Mouse (Mus musculus): ENCODE measurements at regions not wholly inside any gene's neighbourhood (a gene's known extent, or its start where the extent isn't known, plus 50 kb on each side); places are given as distances from the start of the nearest gene placed in this dataset.

- no peak for DNase-seq
These were observed 217.8 kb downstream of the Rsl24d1 start for GRCm38 (mm10) chr9:73331066-73331465.

DNA sequence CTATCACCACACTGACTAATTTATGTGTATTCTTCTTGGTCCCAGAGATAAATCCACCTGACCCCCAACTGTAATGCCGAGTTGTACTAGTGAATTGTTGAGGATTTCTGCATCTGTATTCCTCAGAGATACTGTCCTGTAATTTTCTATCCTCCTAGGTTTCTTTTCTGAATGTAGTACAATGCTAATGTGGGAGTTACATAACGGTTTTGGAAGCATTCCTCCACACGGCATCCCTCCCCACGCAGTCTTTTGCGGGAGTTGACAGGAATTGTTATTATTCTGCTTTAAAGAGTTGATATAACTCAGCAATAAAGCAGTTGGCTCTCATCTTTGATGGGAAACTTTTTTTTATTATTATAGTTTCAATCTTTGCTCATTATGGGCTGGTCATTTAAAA lies 222.8 kb downstream of the Rsl24d1 start:
- DNase-seq: no peak

- DNase-seq: no peak
These were observed 224.0 kb downstream of the Rsl24d1 start for GRCm38 (mm10) chr9:73337045-73337740.

DNA sequence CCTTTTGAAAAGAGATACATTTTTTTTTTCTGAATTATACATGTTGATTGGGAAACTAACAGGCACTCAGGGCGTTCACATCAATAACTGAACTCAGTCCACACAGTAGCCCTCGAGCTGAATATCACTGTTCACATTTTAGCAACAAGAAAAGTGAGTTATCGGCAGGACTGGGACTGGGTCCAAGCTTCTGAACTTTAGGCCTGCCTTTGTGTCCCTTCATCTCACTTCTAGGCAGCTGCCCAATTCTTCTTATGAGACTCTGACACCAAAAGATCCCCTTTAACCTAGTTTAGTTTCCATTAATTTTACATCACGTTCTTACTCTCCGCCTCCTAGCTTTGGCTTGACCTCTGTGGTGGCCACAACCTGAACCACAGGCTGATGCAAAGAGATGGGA lies 242.7 kb downstream of the Rsl24d1 start:
- DNase-seq: no peak

GRCm38 (mm10) chr9:73358968-73359367 lies 245.7 kb downstream of the Rsl24d1 start:
- DNase-seq: no peak

- DNase-seq: no peak
These were observed 267.5 kb downstream of the Rsl24d1 start for GRCm38 (mm10) chr9:73380768-73381167.

- DNase-seq: no peak
These were observed 278.8 kb downstream of the Rsl24d1 start for GRCm38 (mm10) chr9:73392036-73392435.

GRCm38 (mm10) chr9:73413367-73413930 lies 300.2 kb downstream of the Rsl24d1 start:
- no peak for DNase-seq

DNA sequence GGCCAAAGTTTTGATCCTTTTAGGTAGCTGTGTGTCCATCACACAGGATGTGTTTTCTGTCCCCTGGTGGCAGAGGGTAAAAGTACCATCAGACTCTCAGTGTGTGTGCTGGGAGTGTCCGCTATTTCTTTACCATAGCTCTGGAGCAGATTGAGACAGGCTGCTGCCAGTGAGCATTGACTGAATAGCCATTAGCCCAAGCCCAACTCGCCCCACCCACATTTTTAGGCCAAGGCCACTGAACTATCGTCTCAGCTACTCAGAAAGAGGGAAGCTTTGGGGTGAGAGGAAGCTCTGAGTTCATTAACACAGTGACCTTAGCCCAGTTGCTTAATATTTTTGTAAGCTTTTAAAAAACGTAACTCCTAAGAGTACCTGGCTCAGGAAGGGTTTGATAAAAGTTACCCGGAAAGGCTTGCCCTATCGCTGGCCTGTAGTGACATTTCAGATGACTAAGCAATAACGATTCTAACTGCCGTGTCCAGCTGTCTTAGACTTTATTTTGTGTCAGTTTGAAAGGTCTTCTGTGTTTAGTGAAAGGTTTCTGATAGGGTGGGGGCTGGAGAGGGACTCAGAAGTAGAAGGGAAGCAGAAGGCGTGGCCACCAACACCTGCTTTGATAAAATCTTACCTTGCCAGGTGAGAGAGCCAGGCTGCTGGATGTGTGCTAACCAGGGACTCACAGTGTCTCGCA lies 303.0 kb downstream of the Rsl24d1 start:
- DNase-seq: no peak
